Mouse (Mus musculus) urinary bladder, postnatal 10 days (tissue): ENCODE measurements at regions not wholly inside any gene's neighbourhood (a gene's known extent, or its start where the extent isn't known, plus 50 kb on each side); places are given as distances from the start of the nearest gene placed in this dataset.
A peak's percentile ranks its signal among the peaks of the same experiment; 100 is the strongest.

Source experiments
- DNase-seq: peaks from one replicate; pipeline ENCODE4 v3.0.0; 2022; ENCODE audit warnings: low spot score

- DNase-seq = no peak
These were observed 63.6 kb downstream of the 4930564D02Rik start for GRCm38 (mm10) chr3:105130228-105130627.

GRCm38 (mm10) chr3:105131053-105131452 is 64.4 kb downstream of the 4930564D02Rik start:
- no peak for DNase-seq

GRCm38 (mm10) chr3:105133011-105133410 is 66.4 kb downstream of the 4930564D02Rik start:
- no peak for DNase-seq

- DNase-seq = no peak
These were observed 74.7 kb downstream of the 4930564D02Rik start for GRCm38 (mm10) chr3:105141170-105141971.

GRCm38 (mm10) chr3:105142631-105143030 is 76.0 kb downstream of the 4930564D02Rik start:
- no peak for DNase-seq

- no peak for DNase-seq
These were observed 85.0 kb downstream of the 4930564D02Rik start for GRCm38 (mm10) chr3:105151475-105152157.

- no peak for DNase-seq
These were observed 85.5 kb downstream of the 4930564D02Rik start for GRCm38 (mm10) chr3:105152158-105152541.

- DNase-seq = no peak
These were observed 91.7 kb downstream of the 4930564D02Rik start for GRCm38 (mm10) chr3:105158376-105158775.

- DNase-seq = peak; percentile 41
These were observed 98.7 kb downstream of the 4930564D02Rik start for GRCm38 (mm10) chr3:105165355-105165754.

GRCm38 (mm10) chr3:105169117-105169516 is 102.5 kb downstream of the 4930564D02Rik start:
- no peak for DNase-seq

GRCm38 (mm10) chr3:105171527-105171926 is 104.9 kb downstream of the 4930564D02Rik start:
- DNase-seq = no peak

GRCm38 (mm10) chr3:105172054-105172453 is 105.4 kb downstream of the 4930564D02Rik start:
- no peak for DNase-seq

- DNase-seq = no peak
These were observed 124.7 kb downstream of the 4930564D02Rik start for GRCm38 (mm10) chr3:105191303-105191702.

GRCm38 (mm10) chr3:105191830-105192229 is 125.2 kb downstream of the 4930564D02Rik start:
- DNase-seq = no peak

GRCm38 (mm10) chr3:105200735-105201134 is 134.1 kb downstream of the 4930564D02Rik start:
- no peak for DNase-seq

- no peak for DNase-seq
These were observed 142.5 kb downstream of the 4930564D02Rik start for GRCm38 (mm10) chr3:105209164-105209563.

GRCm38 (mm10) chr3:105211023-105211422 is 144.4 kb downstream of the 4930564D02Rik start:
- no peak for DNase-seq

- DNase-seq = no peak
These were observed 145.1 kb downstream of the 4930564D02Rik start for GRCm38 (mm10) chr3:105211726-105212125.

GRCm38 (mm10) chr3:105214867-105215266 is 148.2 kb downstream of the 4930564D02Rik start:
- DNase-seq = no peak

- DNase-seq = no peak
These were observed 149.1 kb downstream of the 4930564D02Rik start for GRCm38 (mm10) chr3:105215729-105216128.

GRCm38 (mm10) chr3:105219630-105220029 is 153.0 kb downstream of the 4930564D02Rik start:
- no peak for DNase-seq

- DNase-seq = no peak
These were observed 154.0 kb downstream of the 4930564D02Rik start for GRCm38 (mm10) chr3:105220641-105221040.

GRCm38 (mm10) chr3:105222925-105223324 is 156.3 kb downstream of the 4930564D02Rik start:
- DNase-seq = no peak
